Mouse (Mus musculus): ENCODE measurements at regions not wholly inside any gene's neighbourhood (a gene's known extent, or its start where the extent isn't known, plus 50 kb on each side); places are given as distances from the start of the nearest gene placed in this dataset.
A peak's percentile ranks its signal among the peaks of the same experiment; 100 is the strongest.

DNA sequence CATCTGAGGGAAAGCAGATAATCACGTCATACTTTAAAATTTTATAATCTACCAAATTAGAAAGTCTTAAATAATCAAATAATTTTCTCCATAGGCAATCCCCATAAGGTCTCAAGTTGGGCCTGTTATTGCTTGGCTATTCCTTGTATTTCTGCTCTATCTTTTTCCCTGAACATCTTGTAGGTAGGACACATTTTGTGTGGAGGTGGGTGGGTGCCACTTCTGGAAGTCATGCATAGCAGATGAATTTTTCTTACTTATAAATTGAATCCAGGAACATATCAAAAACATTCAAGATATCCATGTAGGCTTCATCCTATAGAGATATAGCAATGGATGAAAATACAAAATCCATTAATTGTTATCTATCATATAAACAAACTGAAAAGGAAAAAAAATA is 1418.7 kb downstream of the Cdh11 start:
- no peak for DNase-seq (ENCODE audit: low spot score in 2 of 2)

DNA sequence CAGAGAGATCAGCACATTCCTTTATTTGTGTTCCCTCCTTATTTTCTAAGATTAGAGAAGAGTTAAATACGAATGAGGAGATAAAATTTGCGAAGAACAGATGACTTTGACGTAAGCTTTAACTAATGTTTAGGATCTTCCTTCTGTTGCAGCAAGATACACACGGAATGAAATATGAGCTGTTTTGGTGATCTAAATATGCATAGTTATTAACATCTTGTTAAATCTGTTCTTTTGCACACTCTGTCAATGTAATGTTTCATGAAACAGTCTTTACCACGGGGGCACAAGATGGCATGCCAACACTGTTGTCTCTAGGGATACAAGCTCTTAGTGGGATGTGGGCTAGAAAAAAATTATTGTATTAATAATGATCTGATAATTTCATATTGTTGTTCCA is 1434.6 kb downstream of the Cdh11 start:
- no peak for DNase-seq (ENCODE audit: low spot score in 2 of 2)

DNA sequence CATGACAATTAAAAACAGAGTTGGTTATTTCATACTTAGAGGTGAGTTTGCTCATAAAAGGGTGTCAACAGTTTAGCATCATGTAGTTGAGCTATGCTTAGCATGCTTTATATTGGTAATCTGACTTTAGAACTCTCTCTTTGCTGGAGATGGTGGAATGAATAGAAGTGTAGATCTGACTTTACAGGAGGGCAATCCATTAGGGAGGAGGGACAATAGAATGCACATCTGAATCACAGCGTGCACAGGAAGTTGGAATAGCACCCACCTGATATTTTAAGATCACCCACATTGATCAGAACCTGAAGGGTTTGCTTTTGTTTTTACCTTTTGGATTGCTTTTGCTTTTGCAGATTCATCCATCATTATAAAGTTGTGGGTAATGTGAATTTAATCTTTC is 1435.7 kb downstream of the Cdh11 start:
- DNase-seq (ENCODE audit: low spot score in 2 of 2): no peak

DNA sequence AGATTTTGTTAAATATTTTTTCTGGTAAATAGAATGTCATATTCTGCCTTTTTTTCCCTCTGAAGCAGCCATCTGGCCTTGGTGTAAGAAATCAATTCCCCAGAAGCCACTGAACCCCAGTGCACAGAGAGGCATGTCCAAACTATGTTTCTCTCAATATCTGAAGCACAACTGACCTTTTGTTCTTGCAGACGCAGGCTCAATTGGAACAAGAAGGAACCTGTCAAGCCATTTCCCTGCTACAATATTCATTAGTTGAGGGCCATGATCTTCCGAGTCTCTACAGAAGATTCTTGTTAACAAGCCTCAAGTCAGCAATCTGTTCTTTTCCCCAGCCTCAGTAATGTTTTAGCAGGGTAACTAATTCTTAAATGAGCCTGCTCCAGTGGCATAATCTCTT is 1456.2 kb downstream of the Cdh11 start:
- DNase-seq (ENCODE audit: low spot score in 2 of 2): no peak

DNA sequence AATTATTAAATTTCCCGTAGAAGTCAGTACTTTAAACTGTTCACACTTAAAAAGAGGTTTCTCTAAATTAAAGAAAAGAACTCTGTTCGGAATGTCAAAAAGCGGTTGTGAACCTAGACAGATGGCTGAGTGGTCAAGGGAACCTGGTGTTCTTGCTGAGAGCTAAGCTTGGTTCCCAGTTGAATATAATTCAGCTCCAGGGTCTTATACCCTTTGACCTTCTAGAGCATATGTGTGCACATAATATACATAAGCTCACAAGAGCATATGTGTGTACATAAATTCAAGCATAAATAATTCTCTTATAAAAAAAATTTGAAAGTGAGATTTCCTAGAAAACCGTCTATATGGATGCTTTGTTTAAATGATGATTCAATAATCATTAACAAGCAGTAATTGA is 1456.7 kb downstream of the Cdh11 start:
- no peak for DNase-seq (ENCODE audit: low spot score in 2 of 2)

DNA sequence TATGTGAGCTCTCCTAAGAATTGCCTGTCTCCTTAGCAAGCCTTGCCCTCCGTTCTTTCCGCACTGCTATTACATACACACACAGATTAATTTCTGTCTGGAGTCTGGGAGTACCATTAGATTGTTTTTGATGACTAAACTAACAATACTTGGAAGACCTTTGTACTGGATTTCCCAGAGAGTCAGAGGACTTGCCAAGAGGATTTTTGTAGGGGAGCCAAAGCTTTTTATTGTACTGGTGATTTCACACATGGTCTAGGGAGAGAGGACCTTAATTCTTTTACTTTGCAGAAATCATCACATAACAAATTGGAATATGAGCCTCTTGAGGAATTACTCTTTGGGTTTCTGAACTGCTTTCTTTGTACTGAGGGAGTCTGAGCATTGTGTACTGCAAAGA is 1486.9 kb downstream of the Cdh11 start:
- DNase-seq (ENCODE audit: low spot score in 2 of 2): no peak

DNA sequence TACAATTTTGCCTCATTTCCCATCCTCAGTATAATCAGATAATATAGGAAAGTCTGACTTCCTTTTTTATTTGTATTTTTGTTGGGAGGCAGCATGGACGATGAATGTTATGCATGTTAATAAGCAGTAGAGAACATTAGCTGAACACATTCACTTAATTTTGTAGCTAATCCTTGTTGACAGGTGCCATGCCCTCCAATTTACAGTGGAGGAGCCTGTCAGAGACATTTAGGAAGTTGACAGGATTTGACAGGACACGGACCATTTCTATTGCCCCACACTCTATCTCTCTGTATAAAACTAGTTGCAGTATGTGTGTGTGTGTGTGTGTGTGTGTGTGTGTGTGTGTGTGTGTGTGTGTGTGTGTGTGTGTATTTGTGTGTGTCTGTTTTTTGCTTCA is 1495.4 kb downstream of the Cdh11 start:
- no peak for DNase-seq (ENCODE audit: low spot score in 2 of 2)

DNA sequence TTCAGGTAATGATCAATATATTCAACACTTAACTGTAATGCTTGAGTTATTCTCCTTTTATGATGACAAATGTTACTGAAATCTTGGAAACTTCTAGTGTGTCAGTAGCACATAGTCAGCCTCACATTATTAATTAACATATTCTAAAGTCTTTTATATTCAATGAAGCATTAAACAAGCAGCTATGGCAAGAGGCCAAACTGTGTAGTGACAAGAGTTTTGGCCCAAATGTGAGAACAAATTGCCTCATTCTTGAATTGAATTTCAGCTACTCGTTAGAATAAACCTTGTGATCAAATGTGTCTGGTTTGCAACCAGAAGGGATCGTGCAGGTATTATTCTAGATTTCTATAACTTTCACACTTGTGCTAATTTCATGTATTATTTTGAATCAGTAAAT is 1542.8 kb downstream of the Cdh11 start:
- no peak for DNase-seq (ENCODE audit: low spot score in 2 of 2)

DNA sequence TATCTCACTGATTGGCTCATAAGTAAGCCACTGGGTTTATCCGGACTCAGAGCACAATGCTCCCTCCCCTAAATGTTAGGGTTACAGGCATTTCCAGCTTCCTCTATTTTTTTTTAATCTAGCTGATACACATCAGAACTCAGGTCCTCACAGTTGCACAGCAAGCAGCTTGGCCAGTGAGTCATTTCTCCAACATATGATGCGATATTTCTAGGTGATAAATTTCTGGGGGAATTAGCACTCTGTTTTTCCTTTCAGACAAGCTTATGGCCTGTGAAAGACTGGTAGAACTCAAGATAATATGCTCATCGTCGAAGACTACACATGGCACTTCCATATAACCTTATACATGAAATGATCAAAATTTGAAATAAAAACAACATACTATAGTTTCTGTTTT is 1543.6 kb downstream of the Cdh11 start:
- peak in 1 of 2 experiments; percentile 5 for DNase-seq (ENCODE audit: low spot score in 2 of 2)

DNA sequence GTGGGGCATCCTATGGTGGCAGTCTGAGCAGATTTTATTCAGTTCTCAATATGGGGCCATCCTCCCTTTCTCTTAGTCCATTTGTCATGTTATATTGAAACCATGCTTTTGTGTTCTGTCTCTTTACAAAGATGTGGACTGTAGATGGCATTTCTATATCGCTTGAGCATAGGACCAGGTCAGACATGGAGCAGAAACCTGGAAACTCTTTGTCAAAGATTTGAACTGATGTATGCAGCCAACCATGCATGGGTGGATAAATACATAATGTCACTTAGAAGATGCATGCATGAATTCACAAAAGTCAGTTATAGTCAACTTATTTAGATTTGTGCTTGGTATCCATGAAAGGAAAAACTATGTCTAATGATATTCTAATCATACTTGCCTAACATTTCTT is 1587.5 kb downstream of the Cdh11 start:
- no peak for DNase-seq (ENCODE audit: low spot score in 2 of 2)

DNA sequence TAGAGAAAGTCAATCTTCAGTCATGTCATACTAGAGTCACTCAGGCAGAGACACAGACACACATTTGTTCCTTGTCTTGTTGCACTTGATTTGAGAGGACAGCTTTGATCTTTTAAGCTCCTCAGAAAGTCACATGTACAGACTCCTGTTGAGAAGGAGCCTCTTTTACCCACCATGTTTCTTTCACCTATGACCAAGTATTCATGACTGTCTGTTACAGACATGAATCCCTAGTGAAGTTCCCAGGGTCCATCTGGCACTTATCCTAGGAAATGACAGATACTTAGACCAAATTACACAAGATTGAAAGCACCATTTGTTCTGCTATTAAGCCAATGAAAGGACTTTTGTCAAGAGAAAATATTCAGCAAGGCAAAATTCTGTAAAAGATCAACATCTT is 1588.7 kb downstream of the Cdh11 start:
- no peak for DNase-seq (ENCODE audit: low spot score in 2 of 2)

DNA sequence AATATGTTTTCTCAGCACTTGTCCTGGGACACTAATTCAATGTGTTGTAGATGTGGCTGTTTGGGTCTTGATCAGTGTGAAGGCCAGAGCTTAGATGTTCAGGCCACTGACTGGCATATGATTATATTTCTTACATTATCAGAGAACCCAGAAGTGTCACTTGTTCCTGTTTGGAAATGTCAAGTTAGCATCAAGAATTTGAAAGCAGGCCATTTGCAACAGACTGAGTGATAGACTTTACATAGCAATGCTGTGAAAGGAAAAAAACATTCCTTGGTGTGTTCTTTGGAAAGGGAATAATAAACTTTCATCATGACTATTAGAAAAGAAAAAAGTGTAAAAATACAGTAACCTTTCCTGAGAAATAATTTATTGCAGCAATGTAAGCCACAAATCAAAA is 1596.9 kb downstream of the Cdh11 start:
- no peak for DNase-seq (ENCODE audit: low spot score in 2 of 2)

DNA sequence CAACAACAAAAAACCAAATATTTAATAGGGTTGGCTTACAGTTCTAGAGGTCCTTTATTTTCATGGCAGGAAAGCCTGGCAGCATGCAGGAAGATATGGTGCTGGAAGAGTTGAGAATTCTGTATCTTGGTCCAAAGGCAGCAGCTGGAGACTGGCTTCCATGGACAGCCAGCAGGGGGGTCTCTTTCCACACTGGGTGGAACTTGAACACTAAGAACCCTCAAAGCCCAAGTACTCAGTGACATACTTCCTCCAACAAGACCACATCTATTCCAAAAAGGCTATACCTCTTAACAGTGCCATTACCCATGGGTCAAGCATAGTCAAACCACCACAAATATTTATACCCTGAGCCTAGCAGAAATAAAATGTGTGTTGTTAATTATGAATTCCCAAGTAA is 1630.5 kb downstream of the Cdh11 start:
- DNase-seq (ENCODE audit: low spot score in 2 of 2): no peak
